Mouse (Mus musculus): Measurements from ENCODE around the gene Myo19.

Myo19 gene

DNA sequence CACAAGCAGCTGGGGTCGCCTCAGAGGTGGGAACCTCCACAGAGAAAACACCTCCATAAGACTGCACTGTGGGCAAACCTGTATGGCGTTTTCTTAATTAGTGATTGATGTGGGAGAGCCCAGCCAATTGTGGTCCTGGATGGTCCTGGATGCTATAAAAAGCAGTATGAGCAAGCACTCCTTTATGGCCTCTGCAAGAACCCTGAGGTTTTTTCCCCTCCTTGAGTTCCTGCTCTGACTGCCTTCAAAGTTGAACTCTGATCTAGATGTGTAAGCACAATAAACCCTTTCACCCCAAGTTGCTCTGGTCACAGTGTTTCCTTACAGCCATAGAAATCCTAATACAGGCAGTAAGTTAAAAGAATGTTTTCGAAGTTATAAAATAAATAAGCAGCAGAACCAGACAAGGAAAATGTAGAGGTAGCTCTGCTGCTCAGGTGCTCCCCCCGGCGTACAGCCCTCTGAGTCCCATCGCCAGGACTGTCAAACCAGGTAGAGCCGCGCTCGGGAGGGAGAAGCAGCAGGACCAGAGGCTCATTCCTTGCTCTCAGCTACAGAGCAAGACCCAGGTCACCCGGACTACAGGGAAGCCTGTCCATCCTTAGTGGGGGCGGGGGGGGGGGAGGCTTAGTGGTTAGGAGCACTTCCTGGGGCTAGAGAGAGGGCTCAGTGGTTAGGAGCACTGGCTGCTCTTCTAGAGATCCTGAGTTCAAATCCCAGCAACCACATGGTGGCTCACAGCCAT is 7.0 kb downstream of the Myo19 start:
- no peak for DNase-seq

- DNase-seq, result no peak
Observed at GRCm38 (mm10) chr11:84888025-84888424, 8.1 kb downstream of the Myo19 start.

GRCm38 (mm10) chr11:84889492-84889891 is 9.5 kb downstream of the Myo19 start:
- no peak for DNase-seq

DNA sequence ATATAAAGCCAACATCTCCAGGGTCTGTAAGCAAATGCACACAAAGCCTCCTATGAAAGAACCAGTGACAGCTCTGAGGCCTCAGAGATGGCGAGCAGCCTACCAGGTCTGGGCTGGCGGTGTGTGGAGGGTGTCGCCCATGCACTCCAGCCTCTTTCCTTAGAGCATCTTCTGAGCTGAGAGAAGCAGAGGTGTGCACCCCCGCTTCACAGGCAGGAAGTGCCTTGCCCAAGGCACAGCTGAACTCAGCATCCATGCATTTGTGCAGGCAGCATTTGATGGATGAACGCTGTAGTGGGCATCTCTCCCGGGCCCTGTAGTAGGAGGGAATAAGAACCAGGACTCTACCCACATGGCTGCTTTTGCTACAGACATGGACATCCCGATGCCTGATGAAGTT is 11.8 kb downstream of the Myo19 start:
- DNase-seq, result no peak

DNA sequence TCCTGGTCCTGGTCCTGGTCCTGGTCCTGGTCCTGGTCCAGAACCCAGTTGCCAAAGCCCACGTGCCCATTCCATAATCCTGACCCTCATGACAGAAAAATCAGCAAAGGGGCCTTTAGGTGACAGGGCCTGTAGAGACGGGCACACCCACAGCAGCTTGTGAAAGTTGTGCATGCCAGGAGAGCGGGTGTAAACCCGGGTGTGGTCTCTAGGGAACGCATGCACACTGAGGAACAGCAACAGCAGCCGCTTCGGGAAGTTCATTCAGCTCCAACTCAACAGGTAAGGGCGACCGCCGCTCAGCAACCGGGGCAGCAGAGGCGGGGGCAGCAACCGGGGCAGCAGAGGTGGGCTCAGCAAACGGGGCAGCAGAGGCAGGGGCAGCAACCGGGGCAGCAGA is 13.2 kb downstream of the Myo19 start:
- no peak for DNase-seq

GRCm38 (mm10) chr11:84904597-84905144 is 24.7 kb downstream of the Myo19 start:
- no peak for DNase-seq

- no peak for DNase-seq
Observed at GRCm38 (mm10) chr11:84907081-84907480, 27.1 kb downstream of the Myo19 start.

GRCm38 (mm10) chr11:84908480-84908879 is 28.5 kb downstream of the Myo19 start:
- no peak for DNase-seq

- DNase-seq, result no peak
Observed at GRCm38 (mm10) chr11:84910411-84910810, 30.5 kb downstream of the Myo19 start.

DNA sequence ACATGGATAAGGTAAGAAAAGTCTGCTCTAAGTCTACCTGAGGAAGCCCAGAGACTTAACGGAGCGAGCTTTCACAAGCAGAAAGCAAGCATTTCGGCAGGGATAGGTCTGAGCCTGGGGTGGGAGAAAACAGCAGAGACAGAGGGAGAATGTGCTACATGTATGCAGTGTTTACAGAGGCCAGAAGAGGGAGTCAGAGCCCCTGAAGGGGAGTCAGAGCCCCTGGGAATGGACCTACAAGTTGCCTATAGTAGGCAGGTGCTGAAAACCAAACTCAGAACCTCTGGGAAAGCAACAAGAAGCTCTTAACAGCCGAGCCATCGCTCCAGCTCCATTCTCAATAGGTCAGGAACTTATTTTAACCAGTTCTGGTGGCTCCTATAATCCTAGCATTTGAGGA is 34.7 kb downstream of the Myo19 start:
- DNase-seq, result no peak

DNA sequence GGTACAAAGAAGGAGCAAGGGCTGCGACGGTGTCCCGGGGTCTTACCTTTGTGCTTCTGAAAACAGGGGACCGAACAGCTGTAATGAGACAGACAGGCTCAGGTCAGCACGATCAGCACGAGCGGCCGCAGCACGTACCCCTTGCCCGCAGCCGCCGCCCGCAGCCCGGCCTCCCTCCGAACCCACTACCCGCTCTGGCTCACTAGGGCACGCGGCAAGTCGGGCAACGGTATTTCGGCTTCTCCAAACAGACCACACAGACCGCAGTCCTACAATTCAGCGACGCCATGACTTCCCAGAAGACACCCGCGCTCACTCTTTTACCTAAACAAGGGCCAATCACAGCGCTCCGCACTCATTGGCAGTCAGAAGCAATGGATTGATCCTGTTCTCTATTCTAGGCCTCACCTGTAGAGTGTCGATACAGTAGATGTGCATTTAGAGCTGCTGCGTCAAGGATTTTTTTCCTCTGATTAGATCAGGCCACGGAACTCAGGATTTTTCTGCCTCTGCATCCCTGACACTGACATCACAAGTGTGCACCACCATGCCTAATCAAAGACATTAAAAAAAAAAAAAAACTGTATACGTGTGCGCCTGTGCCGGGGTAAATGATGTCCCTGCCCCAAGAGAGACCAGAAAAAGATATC is 36.2 kb downstream of the Myo19 start, which contains the start of gene Znhit3:
Gene Znhit3 (minus strand): TSS at position 314 of the 650 bp plus-strand sequence.
- DNase-seq, result peak; percentile 78 to 93

DNA sequence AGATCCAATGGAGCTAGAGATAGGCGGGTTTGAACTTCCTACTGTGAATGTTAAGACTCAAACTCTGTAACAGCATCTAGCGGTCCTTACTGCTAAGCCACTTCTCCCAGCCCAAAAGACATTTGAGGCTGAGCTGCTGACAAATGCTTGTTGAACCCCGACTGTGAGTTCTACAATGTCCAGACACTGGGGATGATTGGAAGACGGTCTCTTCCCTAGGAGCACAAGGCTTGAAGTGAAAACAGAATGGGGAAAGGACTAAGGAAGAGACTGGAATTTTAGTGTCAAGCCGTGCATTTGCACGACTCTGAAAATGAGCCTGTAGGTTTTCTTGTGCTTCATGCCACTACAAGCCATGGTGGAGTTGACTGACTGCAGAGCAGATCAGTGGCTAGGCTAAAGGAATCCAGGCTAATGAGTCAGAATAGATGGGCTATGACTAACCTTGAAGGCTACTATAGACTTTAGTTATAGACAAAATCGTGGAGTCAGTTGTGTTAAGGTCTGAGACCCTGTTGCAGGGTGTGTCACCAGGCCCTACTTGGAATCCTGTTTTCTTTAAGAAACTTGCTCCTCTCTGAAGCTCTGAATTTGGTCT is 36.9 kb downstream of the Myo19 start:
- DNase-seq, result no peak

DNA sequence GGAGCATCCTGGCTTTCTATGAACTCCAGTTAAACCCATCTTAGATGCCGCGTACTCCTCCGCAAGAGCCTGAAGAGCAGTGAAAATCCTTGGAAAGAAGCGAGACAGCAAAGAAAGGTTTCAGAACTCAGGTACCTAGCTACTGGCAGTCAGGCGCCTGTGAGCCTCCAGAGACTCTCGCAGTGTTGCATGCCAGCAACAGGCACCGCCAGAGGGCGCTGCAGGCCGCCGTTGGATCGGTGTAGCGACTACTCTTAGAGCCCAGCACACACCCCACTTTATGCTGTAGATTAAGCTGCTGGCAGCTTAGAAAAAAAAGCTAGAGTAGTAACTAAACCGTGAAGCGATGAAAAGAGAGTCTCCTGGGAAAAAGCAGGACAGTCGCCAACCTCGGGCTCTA is 38.5 kb downstream of the Myo19 start:
- DNase-seq, result peak; percentile 96 to 98

DNA sequence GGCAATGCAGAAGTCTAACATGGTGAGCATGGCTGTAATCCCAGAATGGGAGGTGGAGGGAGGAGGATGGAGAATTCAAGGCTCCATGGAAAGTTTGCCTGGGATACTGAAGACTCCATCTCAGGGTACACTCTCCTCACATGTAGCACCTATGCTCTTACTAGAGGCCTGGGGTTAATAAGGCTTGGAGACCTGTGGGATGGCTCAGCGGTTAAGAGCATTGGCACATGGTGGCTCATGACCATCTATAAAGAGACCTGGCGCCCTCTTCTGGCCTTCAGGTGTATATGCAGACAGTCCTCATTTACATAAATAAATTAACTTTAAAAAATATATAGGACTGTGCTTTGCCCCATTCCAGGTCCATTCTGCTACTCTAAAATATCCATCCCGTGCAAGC is 39.3 kb downstream of the Myo19 start:
- DNase-seq, result peak; percentile 30 to 37

GRCm38 (mm10) chr11:84919951-84920350 is 40.0 kb downstream of the Myo19 start:
- no peak for DNase-seq

- DNase-seq, result no peak
Observed at GRCm38 (mm10) chr11:84920981-84921380, 41.0 kb downstream of the Myo19 start.

DNA sequence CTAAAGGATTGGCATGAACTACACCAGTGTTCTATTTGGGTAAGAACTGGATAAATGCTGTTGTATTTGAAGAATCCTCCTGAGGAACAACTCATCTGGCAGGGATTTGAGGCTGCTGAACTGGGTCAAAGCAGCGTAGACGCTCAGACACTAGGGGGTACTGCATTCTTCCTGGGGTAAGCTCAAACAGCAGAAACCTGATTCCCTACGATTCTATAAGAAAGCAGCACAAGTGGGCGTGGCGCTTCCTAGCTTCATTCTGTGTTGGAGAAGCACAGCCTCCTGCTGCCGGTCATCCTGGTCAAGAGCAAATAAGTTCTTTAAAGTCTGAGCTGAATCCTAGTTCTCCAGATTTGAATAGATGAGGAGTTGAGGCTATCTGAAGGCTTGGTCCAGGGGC is 52.3 kb downstream of the Myo19 start:
- DNase-seq, result no peak

GRCm38 (mm10) chr11:84939508-84940053 is 59.6 kb downstream of the Myo19 start:
- DNase-seq, result no peak

DNA sequence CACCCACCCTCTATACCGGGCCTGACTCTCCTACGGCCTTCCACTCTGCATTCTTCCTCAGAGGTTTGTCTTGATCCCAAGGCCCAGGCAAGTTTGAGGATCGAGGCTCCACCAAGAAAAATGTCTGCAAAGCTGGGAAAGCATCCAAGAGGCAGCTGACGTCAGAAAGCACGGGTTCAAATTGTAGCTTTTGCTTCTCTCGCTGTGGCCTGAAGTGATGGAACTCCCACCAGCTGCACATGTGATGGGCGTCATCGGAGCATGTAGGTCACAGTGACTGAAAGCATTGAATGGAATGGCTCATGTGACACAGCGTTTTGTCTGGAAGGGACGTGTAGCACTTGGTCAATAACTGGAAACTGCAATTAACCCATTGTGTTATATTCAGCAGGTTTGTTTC is 60.2 kb downstream of the Myo19 start:
- no peak for DNase-seq

DNA sequence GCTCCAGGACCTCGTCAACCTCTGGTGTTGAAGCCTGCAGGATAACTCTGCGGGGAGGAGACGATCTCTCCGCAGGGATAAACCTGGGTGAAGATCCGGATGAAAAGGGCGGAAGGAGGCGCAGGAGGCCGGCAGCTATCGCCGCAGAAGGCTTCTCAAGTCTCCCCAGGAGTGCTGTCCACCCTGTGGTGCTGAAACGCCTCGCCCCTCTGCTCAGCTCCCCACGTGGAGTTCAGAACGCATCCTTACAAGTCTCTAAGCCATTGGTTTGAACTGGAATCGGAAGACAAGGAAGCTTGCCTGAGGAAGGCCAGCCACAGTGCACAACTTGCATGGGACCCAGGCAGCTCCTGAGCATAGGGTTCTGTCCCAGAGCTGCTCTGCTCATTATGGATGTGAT is 64.0 kb downstream of the Myo19 start:
- DNase-seq, result no peak

DNA sequence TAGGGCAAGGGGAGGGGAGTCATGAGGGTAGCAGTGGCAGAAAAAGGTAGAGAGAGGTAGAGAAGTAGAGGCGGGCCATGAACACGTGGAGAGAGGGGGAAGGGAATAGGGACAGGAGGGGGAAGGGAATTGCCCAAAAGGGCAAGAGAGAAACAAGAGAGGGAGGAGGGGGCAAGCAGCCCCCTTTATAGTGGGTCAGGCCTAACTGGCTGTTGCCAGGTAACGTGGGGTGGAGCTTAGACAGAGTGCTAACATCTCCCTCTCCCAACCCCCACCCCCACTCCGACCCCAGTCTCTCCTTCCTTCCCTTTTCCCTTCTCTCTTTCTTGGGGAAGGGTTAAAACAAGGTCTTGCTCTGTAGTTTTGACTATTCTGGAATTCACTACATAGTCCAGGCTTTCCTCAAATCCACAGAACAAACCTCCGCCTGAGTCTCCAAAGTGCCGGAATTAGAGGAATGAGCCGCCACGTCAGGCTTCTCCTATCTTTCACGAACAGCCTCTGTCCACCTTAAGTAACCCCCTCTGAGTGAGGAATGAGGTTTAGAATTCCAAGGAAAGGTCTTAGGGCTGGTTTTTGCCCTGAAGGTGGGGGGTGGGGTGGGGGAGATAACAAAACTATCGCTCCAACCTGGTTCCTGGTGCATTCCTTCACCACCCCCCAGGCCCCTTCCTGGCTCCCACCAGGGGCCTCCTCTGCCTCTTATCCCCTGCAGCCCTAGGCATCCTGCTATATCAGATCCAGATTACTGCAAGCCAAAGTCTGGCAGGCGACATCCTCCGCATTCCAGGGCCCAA is 64.9 kb downstream of the Myo19 start:
- no peak for DNase-seq

DNA sequence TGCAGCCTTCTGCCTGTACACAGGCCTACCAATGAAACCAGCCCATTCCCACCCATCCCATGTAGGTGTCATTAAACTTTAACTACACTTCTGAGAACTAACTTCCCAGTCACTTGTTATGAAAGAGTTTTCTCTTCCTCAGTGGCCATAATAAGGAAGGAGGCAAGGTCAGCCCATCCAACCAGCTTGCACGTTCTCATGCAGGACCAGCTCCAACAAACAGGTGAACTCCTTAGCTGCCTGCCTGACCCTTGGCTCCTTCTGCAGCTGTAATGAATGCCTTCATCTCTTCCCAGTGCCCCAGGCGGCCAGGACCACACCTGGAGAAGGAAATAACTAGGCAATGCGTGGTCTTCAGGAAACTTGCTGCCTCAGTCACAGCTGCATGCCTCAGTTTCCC is 65.9 kb downstream of the Myo19 start:
- DNase-seq, result no peak

DNA sequence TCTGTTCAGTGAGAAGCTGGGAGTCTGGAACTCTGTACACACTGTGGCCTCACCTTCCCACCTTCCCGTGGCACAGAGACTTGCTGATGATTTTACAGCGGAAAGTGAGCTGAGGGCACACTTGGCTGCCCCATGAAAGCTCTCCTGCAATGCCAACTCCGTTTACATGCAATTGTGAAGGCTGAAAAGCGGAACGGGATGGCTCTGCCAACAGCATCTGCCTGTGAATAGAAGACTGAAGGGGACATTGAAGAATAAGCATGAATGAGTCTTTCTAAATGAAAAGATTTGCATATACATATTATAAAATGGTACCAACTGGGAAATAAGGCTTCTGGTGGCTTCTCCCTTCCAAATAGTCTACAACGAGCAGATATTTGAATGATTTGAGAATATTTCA is 67.3 kb downstream of the Myo19 start:
- no peak for DNase-seq

Measured in cerebellum, postnatal 36 days (tissue).